Mouse (Mus musculus) hindbrain, embryonic 16.5 days (tissue): ENCODE data around the gene Snx10. TPM values are rescaled to one million over a fixed set of nuclear protein-coding genes. Genes with fewer than 3 reads are reported as not detected.

Source experiments
- ATAC-seq: fragments of 200-750 bp; cut with Nextera tagmentation; 2 replicates; pipeline ENCODE4 v1.8.0; 2017; ENCODE audit warnings: moderate TSS enrichment, moderate library complexity
- H3K27ac ChIP-seq: fragments of 300-500 bp; sonication (generic); 2 replicates; pipeline ENCODE4 v1.5.1; 2014; ENCODE audit warnings: low read depth, mild to moderate bottlenecking, control low read depth, low read length, moderate library complexity
- H3K27me3 ChIP-seq: fragments of 300-500 bp; sonication (generic); replicated peaks from 2 replicates; pipeline ENCODE4 v1.6.1; 2014; ENCODE audit warnings: low read length; ENCODE audit not compliant: control insufficient read depth, insufficient read depth
- H3K36me3 ChIP-seq: fragments of 300-500 bp; sonication (generic); 2 replicates; pipeline ENCODE4 v1.6.1; 2014; ENCODE audit warnings: mild to moderate bottlenecking, low read length, moderate library complexity, mixed read lengths; ENCODE audit not compliant: control insufficient read depth, insufficient read depth
- H3K4me1 ChIP-seq: fragments of 300-500 bp; sonication (generic); 2 replicates; pipeline ENCODE4 v1.6.1; 2014; ENCODE audit warnings: low read depth, low read length; ENCODE audit not compliant: control insufficient read depth, insufficient read depth
- H3K4me2 ChIP-seq: fragments of 300-500 bp; sonication (generic); 2 replicates; pipeline ENCODE4 v1.6.1; 2014; ENCODE audit warnings: mild to moderate bottlenecking, low read length, control low read depth, moderate library complexity
- H3K4me3 ChIP-seq: fragments of 300-500 bp; sonication (generic); 2 replicates; pipeline ENCODE4 v1.5.1; 2014; ENCODE audit warnings: mild to moderate bottlenecking, low read length, control low read depth, moderate library complexity
- H3K9ac ChIP-seq: fragments of 300-500 bp; sonication (generic); 2 replicates; pipeline ENCODE4 v1.6.1; 2014; ENCODE audit warnings: low read depth, mild to moderate bottlenecking, control low read depth, low read length, moderate library complexity
- H3K9me3 ChIP-seq: fragments of 300-500 bp; sonication (generic); 2 replicates; pipeline ENCODE4 v1.6.1; 2014; ENCODE audit warnings: mild to moderate bottlenecking, low read length, moderate library complexity; ENCODE audit not compliant: control insufficient read depth
- WGBS: fragments of 180-500 bp; shearing (Covaris S2); extraction: QIAGEN DNeasy Blood & Tissue Kit; methylation state at CpG from one replicate; pipeline ENCODE4 v1.1.7; 2014; 5-methylcytosine and 5-hydroxymethylcytosine counted together
- polyA plus RNA-seq: library from polyadenylated mRNA; unstranded; fragments of >200 nt; fragmentation: Nextera tagmentation; extraction: Ambion mirVana; gene quantifications from 2 replicates; pipeline ENCODE4 v1.2.1, GENCODE M21; 2015

Gene Snx10
- polyA plus RNA-seq, 1 experiment from 2014 or later = 76.2 TPM

- Histone ChIP-seq H3K27me3 (no peaks in the 10 kb centered on the region), H3K4me2 (no peak overlapping the region), H3K9ac (no peak overlapping the region), H3K27ac (peak overlapping the region; percentile 5; the same call in 1 of the 2 replicates), H3K4me3 (no peak overlapping the region), H3K9me3 (no peaks in the 10 kb centered on the region), H3K36me3 (no peaks in the 10 kb centered on the region), H3K4me1 (peaks cover 2% of the 10 kb centered on the region)
- WGBS = 19% methylated on average over 7 of the region's 7 CpGs
- ATAC-seq = peak; percentile 41; the same call in 1 of the 2 replicates
Measured at GRCm38 (mm10) chr6:51606803-51607202, 83.1 kb downstream of the Snx10 start.

- ATAC-seq = no peak
- Histone ChIP-seq H3K4me2 (no peak overlapping the region), H3K9me3 (no peaks in the 10 kb centered on the region), H3K27me3 (no peaks in the 10 kb centered on the region), H3K9ac (no peak overlapping the region), H3K36me3 (no peaks in the 10 kb centered on the region), H3K4me3 (no peak overlapping the region), H3K27ac (no peak overlapping the region), H3K4me1 (peaks cover 8% of the 10 kb centered on the region)
- 81% methylated on average over 4 of the region's 4 CpGs for WGBS
Measured at GRCm38 (mm10) chr6:51611621-51612020, 87.9 kb downstream of the Snx10 start.

GRCm38 (mm10) chr6:51612371-51613051, 88.8 kb downstream of the Snx10 start:
- peak overlapping the region; percentile 72 for H3K9ac ChIP-seq
- no peaks in the 10 kb centered on the region for H3K9me3 ChIP-seq
- 1% methylated on average over 41 of the region's 54 CpGs for WGBS
- peak; percentile 95 for ATAC-seq
- H3K27ac ChIP-seq = peak overlapping the region; percentile 89
- H3K4me1 ChIP-seq = peaks cover 8% of the 10 kb centered on the region
- H3K36me3 ChIP-seq = no peaks in the 10 kb centered on the region
- H3K4me2 ChIP-seq = peak overlapping the region; percentile 94
- peak overlapping the region; percentile 52 for H3K4me3 ChIP-seq
- H3K27me3 ChIP-seq = no peaks in the 10 kb centered on the region

DNA sequence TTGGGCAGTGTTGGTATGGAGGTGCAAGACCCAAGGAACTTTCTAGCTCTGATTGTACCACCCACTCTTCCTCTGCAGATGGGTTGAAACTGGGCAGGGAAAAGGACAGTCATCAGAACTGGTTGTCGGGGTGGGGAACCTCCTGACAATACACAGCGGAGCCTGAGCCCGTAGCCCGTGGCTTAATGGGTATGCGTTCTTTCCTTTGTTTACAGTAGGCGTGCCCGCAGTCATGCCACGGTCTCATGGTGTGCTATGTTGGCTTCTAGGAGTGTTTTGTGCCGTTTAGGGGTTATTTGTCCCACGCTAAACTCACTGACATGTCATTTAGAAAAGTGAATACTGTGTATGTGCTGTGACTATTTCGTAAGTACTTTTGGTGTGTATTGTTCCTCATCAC, 90.0 kb downstream of the Snx10 start:
- Histone ChIP-seq H3K9me3 (no peaks in the 10 kb centered on the region), H3K27me3 (no peaks in the 10 kb centered on the region), H3K27ac (peak overlapping the region; percentile 39; the same call in 1 of the 2 replicates), H3K4me3 (no peak overlapping the region), H3K4me2 (no peak overlapping the region), H3K9ac (no peak overlapping the region), H3K36me3 (no peaks in the 10 kb centered on the region), H3K4me1 (peaks cover 8% of the 10 kb centered on the region)
- no peak for ATAC-seq
- WGBS = 50% methylated on average over 11 of the region's 11 CpGs

GRCm38 (mm10) chr6:51626843-51627242, 103.1 kb downstream of the Snx10 start:
- Histone ChIP-seq H3K4me2 (no peak overlapping the region), H3K36me3 (no peaks in the 10 kb centered on the region), H3K27me3 (no peaks in the 10 kb centered on the region), H3K9me3 (no peaks in the 10 kb centered on the region), H3K27ac (no peak overlapping the region), H3K4me3 (no peak overlapping the region), H3K4me1 (no peaks in the 10 kb centered on the region), H3K9ac (no peak overlapping the region)
- ATAC-seq = no peak
- 92% methylated on average over 5 of the region's 5 CpGs for WGBS

DNA sequence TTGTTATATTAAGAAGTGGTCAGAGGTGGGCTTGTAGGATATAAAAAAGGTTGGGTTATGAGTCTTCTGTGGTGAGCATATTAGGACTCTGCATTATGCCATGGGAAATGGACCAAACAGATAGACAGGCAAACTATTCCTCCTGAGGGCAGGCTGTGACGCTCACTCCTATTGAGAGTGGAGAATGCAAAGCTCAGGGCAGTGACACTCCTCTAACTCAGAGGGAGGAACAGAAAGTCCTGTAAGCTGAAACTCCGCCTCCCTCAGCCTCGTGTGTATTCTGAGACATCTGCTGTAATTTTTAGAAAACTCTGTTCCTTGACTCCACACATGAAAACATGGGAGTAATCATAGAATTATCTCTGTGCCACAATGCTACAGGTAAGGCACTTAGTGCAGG, 106.0 kb downstream of the Snx10 start:
- no peaks in the 10 kb centered on the region for H3K27me3 ChIP-seq
- no peak overlapping the region for H3K4me3 ChIP-seq
- H3K27ac ChIP-seq = no peak overlapping the region
- H3K4me1 ChIP-seq = no peaks in the 10 kb centered on the region
- 72% methylated on average over 3 of the region's 3 CpGs for WGBS
- ATAC-seq = no peak
- no peaks in the 10 kb centered on the region for H3K36me3 ChIP-seq
- H3K4me2 ChIP-seq = no peak overlapping the region
- H3K9me3 ChIP-seq = no peaks in the 10 kb centered on the region
- no peak overlapping the region for H3K9ac ChIP-seq

DNA sequence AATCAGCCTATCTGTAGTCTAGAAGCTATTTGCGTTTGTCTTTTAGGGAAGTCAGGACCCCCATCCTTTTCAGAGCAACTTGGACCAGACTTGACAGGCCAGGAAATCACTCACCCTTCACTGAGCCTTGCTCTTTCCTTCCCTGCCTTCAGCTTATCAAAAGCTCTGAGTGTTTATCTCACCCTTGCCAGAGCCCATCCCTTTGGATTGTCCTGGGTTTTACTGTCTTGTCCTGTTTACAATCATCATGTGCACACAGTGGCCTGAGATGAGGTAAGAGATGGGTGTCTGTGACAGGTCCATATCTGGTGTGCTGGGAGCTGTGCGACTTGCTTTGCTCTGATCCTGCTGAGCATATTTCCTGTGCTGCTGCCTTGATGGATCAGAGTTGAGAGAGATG, 106.5 kb downstream of the Snx10 start:
- Histone ChIP-seq H3K4me1 (no peaks in the 10 kb centered on the region), H3K27ac (no peak overlapping the region), H3K4me2 (no peak overlapping the region), H3K9ac (no peak overlapping the region), H3K9me3 (no peaks in the 10 kb centered on the region), H3K4me3 (no peak overlapping the region), H3K36me3 (no peaks in the 10 kb centered on the region), H3K27me3 (no peaks in the 10 kb centered on the region)
- no peak for ATAC-seq
- WGBS = 78% methylated on average over 2 of the region's 2 CpGs

DNA sequence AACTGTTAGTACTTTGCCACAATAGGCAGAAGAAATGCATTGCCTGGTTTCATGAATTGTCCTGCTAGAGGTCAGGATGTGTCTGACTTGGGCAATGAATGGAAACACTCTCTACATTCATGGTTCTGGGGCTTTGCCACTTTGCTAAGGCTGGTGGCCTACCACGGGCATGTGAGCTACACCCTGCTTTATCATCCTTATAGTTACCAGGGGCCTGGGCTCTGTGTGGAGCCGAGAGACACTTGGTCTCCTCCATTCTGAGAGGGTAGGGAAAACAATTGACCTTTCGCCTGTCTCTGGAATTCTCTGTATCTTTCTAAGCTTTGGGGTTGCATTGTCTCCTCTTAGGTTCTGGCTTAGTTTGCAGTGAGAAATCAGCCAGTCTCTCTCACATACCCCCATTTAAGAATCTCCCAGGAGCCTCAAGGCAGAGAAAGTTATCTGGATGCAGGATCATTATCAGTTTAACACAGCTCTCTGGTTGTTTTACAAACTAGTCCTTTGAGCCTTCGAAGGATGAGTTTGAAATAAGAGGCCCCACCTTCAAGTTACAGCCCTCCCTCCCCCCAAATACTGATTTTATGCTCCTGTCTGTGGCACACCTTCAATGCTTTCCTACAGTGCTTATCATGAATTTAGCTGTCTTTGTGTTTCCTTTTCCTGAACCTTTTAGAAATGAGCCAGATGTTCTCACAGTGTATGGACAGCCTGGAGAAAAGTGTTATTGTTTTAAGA, 109.4 kb downstream of the Snx10 start:
- no peak for ATAC-seq
- WGBS = 74% methylated on average over 4 of the region's 4 CpGs
- no peak overlapping the region for H3K27ac ChIP-seq

DNA sequence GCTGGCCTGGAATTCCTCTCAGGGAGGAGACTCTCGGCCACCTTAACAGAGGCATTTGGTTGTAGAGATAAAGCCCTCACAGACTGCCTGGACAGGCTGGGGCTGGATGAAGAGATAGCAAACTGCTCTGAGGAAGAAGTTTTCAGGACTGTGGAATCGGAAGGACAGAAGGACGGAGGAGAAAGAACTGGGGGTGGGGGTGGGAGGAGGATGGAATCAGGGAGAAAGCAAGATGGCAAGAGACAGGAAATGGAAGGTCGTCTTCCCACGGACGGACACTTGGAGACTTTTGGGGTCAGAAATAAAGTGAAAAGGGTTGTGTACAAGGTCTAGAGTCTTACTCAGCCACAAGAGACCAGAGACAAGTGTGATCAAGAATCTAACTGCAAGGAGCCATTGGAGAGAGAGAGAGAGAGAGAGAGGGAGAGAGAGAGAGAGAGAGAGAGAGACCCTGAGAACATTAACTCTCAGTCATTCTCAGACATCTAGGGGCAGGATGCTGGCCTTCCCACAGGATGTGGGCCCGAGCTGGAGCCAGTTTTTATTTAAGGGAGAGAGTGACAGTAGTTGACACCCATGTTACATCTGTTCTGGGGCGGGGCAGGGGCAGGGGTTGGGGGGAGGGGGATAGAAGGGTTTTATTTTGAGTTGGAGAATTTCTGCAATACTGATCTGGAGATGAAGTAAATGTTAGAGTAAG, 110.1 kb downstream of the Snx10 start:
- Histone ChIP-seq H3K4me3 (no peak overlapping the region), H3K9ac (no peak overlapping the region), H3K36me3 (no peaks in the 10 kb centered on the region), H3K4me2 (no peak overlapping the region), H3K27me3 (no peaks in the 10 kb centered on the region), H3K27ac (no peak overlapping the region), H3K9me3 (no peaks in the 10 kb centered on the region), H3K4me1 (no peaks in the 10 kb centered on the region)
- no peak for ATAC-seq
- WGBS = 66% methylated on average over 8 of the region's 8 CpGs

More for the DNA sequence above, 109.4 kb downstream of the Snx10 start:
- H3K27me3 ChIP-seq = no peaks in the 10 kb centered on the region
- no peak overlapping the region for H3K4me2 ChIP-seq
- no peak overlapping the region for H3K4me3 ChIP-seq
- H3K36me3 ChIP-seq = no peaks in the 10 kb centered on the region
- no peaks in the 10 kb centered on the region for H3K9me3 ChIP-seq
- no peak overlapping the region for H3K9ac ChIP-seq
- no peaks in the 10 kb centered on the region for H3K4me1 ChIP-seq
